Mouse (Mus musculus): Measurements from ENCODE around the gene Pbxip1.

Gene Pbxip1

GRCm38 (mm10) chr3:89486916-89487702 lies 50.6 kb downstream of the Pbxip1 start:
- no peak for DNase-seq (ENCODE audit: low spot score)

GRCm38 (mm10) chr3:89490790-89491189 lies 54.3 kb downstream of the Pbxip1 start:
- no peak for DNase-seq (ENCODE audit: low spot score)

- no peak for DNase-seq (ENCODE audit: low spot score)
These were observed 55.1 kb downstream of the Pbxip1 start for GRCm38 (mm10) chr3:89491559-89491958.

GRCm38 (mm10) chr3:89492701-89493151 lies 56.2 kb downstream of the Pbxip1 start:
- no peak for DNase-seq (ENCODE audit: low spot score)

DNA sequence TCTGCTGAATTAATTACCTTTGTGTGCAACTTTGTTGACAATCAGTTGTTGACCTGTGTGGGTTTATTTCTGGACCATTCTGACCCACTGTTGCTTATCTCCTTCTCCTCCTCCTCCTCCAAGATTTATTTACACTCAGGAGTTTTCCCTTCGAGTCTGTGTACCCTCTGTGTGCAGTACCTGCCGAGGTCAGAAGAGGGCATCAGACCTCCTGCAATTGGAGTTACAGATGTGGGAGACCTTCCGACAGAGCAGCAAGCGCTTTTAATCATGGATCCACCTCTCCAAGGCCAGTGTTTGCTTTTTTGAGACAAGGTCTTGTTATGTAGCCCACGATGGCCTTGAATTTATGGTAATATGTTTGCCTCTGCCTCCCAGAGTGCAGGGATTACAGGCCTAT lies 58.1 kb downstream of the Pbxip1 start:
- DNase-seq (ENCODE audit: low spot score), result no peak

- DNase-seq (ENCODE audit: low spot score), result no peak
These were observed 59.9 kb downstream of the Pbxip1 start for GRCm38 (mm10) chr3:89496366-89496765.

DNA sequence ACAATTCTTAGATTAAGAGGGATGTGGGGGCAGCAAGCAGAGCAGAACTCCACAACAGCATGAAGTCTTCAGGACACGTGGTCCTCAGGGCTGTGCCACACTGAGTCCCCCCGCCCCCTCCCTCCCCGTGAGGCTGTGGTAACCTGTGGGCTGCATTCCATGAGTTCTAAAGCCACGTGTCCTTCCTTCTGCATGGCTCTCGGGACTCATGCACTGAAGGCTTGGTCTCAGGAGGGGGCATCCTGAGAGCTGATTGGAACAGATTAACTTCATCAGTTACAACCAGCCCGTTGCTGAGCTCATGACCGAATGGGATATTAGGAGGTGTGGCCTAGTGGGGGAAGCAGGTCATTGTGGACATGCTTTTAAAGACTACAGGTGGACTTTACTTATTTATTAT lies 63.2 kb downstream of the Pbxip1 start:
- DNase-seq (ENCODE audit: low spot score), result no peak
